10 mouse cellular contexts compared by ENCODE assay signal in the genomic region with DNA sequence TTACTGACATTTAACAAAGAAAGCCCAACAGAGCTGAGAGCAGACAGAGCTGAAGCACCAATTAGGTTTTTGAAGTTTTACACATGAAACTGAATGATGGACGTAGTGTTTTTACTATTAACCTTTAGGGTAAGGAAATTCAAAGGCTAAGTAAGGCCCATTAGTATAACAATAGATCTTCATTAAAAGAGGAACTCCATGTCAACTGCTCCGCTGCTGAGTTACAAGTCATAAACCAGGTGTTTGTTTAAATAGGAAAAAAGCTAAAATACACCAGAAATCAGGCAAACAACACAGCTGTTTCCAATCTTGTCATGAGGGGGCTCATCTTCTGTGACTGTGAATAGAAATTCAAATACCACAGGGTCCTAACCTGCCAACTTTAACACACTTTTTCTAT. TPM values are rescaled to one million over a fixed set of nuclear protein-coding genes. Genes with fewer than 3 reads are reported as not detected.
DNase-seq lines count a peak whose midpoint lies in the region; ATAC-seq and TF ChIP-seq lines count a peak whose summit lies in the region.
"Had no signal": no experiment of that assay in that cellular context is flagged by ENCODE, and none has a peak within 500 bp of the region (broad histone marks: within the 10 kb centered on the region; RNA-seq: fewer than 3 reads in every experiment).

No protein-coding gene starts in this region.

- no peak for TF ChIP-seq CTCF in lung, embryonic 14.5 days (IDR thresholded peaks at IDR 0.05; ENCODE audit: low read depth)
- no peak for TF ChIP-seq CTCF in lung, adult 2 months (IDR thresholded peaks at IDR 0.05; ENCODE audit: insufficient read depth, low read length)

- no peak for TF ChIP-seq POLR2A in lung, adult 2 months (IDR thresholded peaks at IDR 0.05; ENCODE audit: borderline replicate concordance, extremely low read depth, low read depth, low read length)

- no peaks in the 10 kb centered on the region for H3K27me3 ChIP-seq in lung, embryonic 14.5 days (ENCODE audit: insufficient read depth, low read length)
- H3K27me3 ChIP-seq in forebrain, embryonic 14.5 days (replicated peaks; ENCODE audit: control insufficient read depth, insufficient read depth, low read length): no peaks in the 10 kb centered on the region
- H3K27me3 ChIP-seq in liver, embryonic 12.5 days (replicated peaks): 0 out of 2 replicates have a peak, but pooled peaks cover 11% of the 10 kb centered on the region
- H3K27me3 ChIP-seq in stomach, embryonic 15.5 days (replicated peaks): no peaks in the 10 kb centered on the region

- intact Hi-C loops in heart, postnatal 14 days (cut with DNase I): no loop called here

- peak overlapping the region; percentile 94; the same call in 1 of the 2 replicates for H3K9ac ChIP-seq in lung, embryonic 14.5 days
- H3K9ac ChIP-seq in forebrain, embryonic 14.5 days (ENCODE audit: low read length): peak overlapping the region; percentile 99
- H3K9ac ChIP-seq in liver, embryonic 12.5 days: peak overlapping the region; percentile 89
- H3K9ac ChIP-seq in stomach, embryonic 15.5 days: no peak overlapping the region

- no peaks in the 10 kb centered on the region for H3K9me3 ChIP-seq in lung, embryonic 14.5 days (ENCODE audit: low read depth, low read length)
- H3K9me3 ChIP-seq in forebrain, embryonic 14.5 days (replicated peaks; ENCODE audit: control insufficient read depth, low read length): no peaks in the 10 kb centered on the region
- no peaks in the 10 kb centered on the region for H3K9me3 ChIP-seq in liver, embryonic 12.5 days (replicated peaks)
- no peaks in the 10 kb centered on the region for H3K9me3 ChIP-seq in stomach, embryonic 15.5 days

- DNase-seq in lung, embryonic 14.5 days: no peak
- DNase-seq in lung, adult 2 months: no peak
- no peak for DNase-seq in forebrain, embryonic 14.5 days (ENCODE audit: low spot score)
- DNase-seq in retina, postnatal 1 day: no peak
- DNase-seq in spleen, postnatal 36 days (ENCODE audit: low spot score in 2 of 2): no peak
- no peak for DNase-seq in heart, postnatal 14 days
- DNase-seq: lung, adult 18-20 months; right cerebral cortex, postnatal 25 days had no signal

- 59% methylated on average over 2 of the region's 2 CpGs for WGBS in lung, embryonic 14.5 days
- WGBS in lung, adult 2 months: 65% methylated on average over 2 of the region's 2 CpGs
- 28% methylated on average over 2 of the region's 2 CpGs for WGBS in forebrain, embryonic 14.5 days
- WGBS in liver, embryonic 12.5 days (ENCODE audit: insufficient replicate concordance): 70% methylated on average over 2 of the region's 2 CpGs
- 57% methylated on average over 2 of the region's 2 CpGs for WGBS in stomach, embryonic 15.5 days

- peak overlapping the region; percentile 96; the same call in 1 of the 2 replicates for H3K4me3 ChIP-seq in lung, embryonic 14.5 days (ENCODE audit: low read depth, low read length)
- H3K4me3 ChIP-seq in lung, adult 2 months (replicated peaks; ENCODE audit: extremely low read depth, low read depth, low read length): no peak overlapping the region
- H3K4me3 ChIP-seq in forebrain, embryonic 14.5 days (ENCODE audit: low read depth, low read length): peak overlapping the region; percentile 98
- H3K4me3 ChIP-seq in liver, embryonic 12.5 days: peak overlapping the region; percentile 92
- H3K4me3 ChIP-seq in stomach, embryonic 15.5 days (replicated peaks): no peak overlapping the region

- no peak overlapping the region for H3K27ac ChIP-seq in lung, embryonic 14.5 days (ENCODE audit: low read depth)
- H3K27ac ChIP-seq in forebrain, embryonic 14.5 days (ENCODE audit: low read depth, low read length): no peak overlapping the region
- peak overlapping the region; percentile 86 for H3K27ac ChIP-seq in liver, embryonic 12.5 days
- H3K27ac ChIP-seq in stomach, embryonic 15.5 days: no peak overlapping the region

- H3K36me3 ChIP-seq in lung, embryonic 14.5 days (ENCODE audit: insufficient read depth): no peaks in the 10 kb centered on the region
- H3K36me3 ChIP-seq in forebrain, embryonic 14.5 days (ENCODE audit: control insufficient read depth, insufficient read depth, low read length): no peaks in the 10 kb centered on the region
- peaks cover 21% of the 10 kb centered on the region for H3K36me3 ChIP-seq in liver, embryonic 12.5 days
- H3K36me3 ChIP-seq in stomach, embryonic 15.5 days: no peaks in the 10 kb centered on the region

- H3K4me1 ChIP-seq in lung, embryonic 14.5 days (ENCODE audit: insufficient read depth): peaks cover 12% of the 10 kb centered on the region
- H3K4me1 ChIP-seq in lung, adult 2 months (ENCODE audit: control insufficient read depth, insufficient read depth, low read length): peaks cover 17% of the 10 kb centered on the region
- peaks cover 16% of the 10 kb centered on the region for H3K4me1 ChIP-seq in forebrain, embryonic 14.5 days (ENCODE audit: control insufficient read depth, insufficient read depth, low read length)
- peaks cover 67% of the 10 kb centered on the region for H3K4me1 ChIP-seq in liver, embryonic 12.5 days
- H3K4me1 ChIP-seq in stomach, embryonic 15.5 days: peaks cover 3% of the 10 kb centered on the region

- H3K4me2 ChIP-seq in lung, embryonic 14.5 days: peak overlapping the region; percentile 83
- peak overlapping the region; percentile 86 for H3K4me2 ChIP-seq in forebrain, embryonic 14.5 days (ENCODE audit: low read length)
- H3K4me2 ChIP-seq in liver, embryonic 12.5 days: peak overlapping the region; percentile 93
- H3K4me2 ChIP-seq in stomach, embryonic 15.5 days: peak overlapping the region; percentile 88; the same call in 1 of the 2 replicates

- no peak for ATAC-seq in lung, embryonic 14.5 days (ENCODE audit: insufficient read depth)
- no peak for ATAC-seq in forebrain, embryonic 14.5 days
- no peak for ATAC-seq in liver, embryonic 12.5 days
- no peak for ATAC-seq in stomach, embryonic 15.5 days (ENCODE audit: insufficient read depth, low FRiP score, low read depth)

RNA-seq across cellular contexts. Expression of a gene that starts 1.9 kb away (rescaled TPM):
- 34.4 and 36.5 TPM in 2 replicates for polyA plus RNA-seq in lung, embryonic 14.5 days (2014; fragmentation: Nextera tagmentation; extraction: Ambion mirVana)
- 7.8 and 9.2 TPM in 2 replicates for polyA plus RNA-seq in lung, adult 2 months (2012; rRNA removed)
- polyA plus RNA-seq in forebrain, embryonic 14.5 days (2014; fragmentation: Nextera tagmentation; extraction: Ambion mirVana): 81.9 and 92.5 TPM in 2 replicates
- polyA plus RNA-seq in liver, embryonic 12.5 days (2016; fragmentation: Nextera tagmentation; extraction: Ambion mirVana): 27.2 and 29.8 TPM in 2 replicates
- 38.2 and 41.5 TPM in 2 replicates for polyA plus RNA-seq in stomach, embryonic 15.5 days (2015; fragmentation: Nextera tagmentation; extraction: Ambion mirVana)
- total RNA-seq in heart, postnatal 14 days (2021): 10 to 100 TPM; 22.1 to 25.5 TPM

RNA-seq across cellular contexts. Expression of a gene that starts 13.1 kb away (rescaled TPM):
- 1.6 and 1.7 TPM in 2 replicates for polyA plus RNA-seq in lung, embryonic 14.5 days (2014; fragmentation: Nextera tagmentation; extraction: Ambion mirVana)
- polyA plus RNA-seq in lung, adult 2 months (2012; rRNA removed): 0.14 TPM in 1 of 2 replicates, not detected in the other
- polyA plus RNA-seq in forebrain, embryonic 14.5 days (2014; fragmentation: Nextera tagmentation; extraction: Ambion mirVana): 0.85 and 0.99 TPM in 2 replicates
- 477 and 480 TPM in 2 replicates for polyA plus RNA-seq in liver, embryonic 12.5 days (2016; fragmentation: Nextera tagmentation; extraction: Ambion mirVana)
- polyA plus RNA-seq in stomach, embryonic 15.5 days (2015; fragmentation: Nextera tagmentation; extraction: Ambion mirVana): 18.4 and 39.4 TPM in 2 replicates
- total RNA-seq in heart, postnatal 14 days (2021): 1 to 10 TPM; 2.5 TPM

Comparison
In these comparisons a context has a peak if more than half of its experiments do, and no peak if none do; other contexts are left out.
1. H3K4me3 ChIP-seq: peak in lung, embryonic 14.5 days (single experiment), forebrain, embryonic 14.5 days (single experiment) and liver, embryonic 12.5 days (single experiment); none in lung, adult 2 months (single experiment) and stomach, embryonic 15.5 days (single experiment).
2. Peak in every context shown above with its lines, with median percentiles within 50 percentile points of each other: H3K4me2 ChIP-seq.